ENCODE assay signal across 26 mouse cellular contexts in the genomic region with DNA sequence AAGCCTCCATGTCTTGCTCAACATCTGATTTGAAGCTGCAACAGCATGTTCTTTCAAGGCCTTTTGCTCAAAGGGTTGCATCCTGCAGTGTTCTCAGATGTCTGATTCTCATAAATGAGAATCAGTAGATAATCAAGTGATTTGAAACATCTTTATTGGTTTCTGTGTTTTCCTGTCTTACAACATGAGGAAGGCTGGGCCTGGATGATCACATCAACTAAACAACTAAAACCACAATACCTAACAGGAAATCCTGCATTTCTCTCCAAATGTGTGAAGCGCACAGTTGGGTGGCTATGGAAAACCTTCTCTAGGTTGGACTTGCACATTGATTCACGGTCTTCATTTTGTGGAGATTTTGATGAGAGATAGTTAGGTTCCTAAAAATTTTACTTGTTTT.
DNase-seq lines count a peak whose midpoint lies in the region; ATAC-seq and TF ChIP-seq lines count a peak whose summit lies in the region.
"Had no signal": no experiment of that assay in that cellular context is flagged by ENCODE, and none has a peak within 500 bp of the region (broad histone marks: within the 10 kb centered on the region; RNA-seq: fewer than 3 reads in every experiment).

No protein-coding gene starts in this region.

- H3K79me2 ChIP-seq in macrophage (ENCODE audit: inconsistent target), result no peaks in the 10 kb centered on the region

- no peak overlapping the region for H3K4me3 ChIP-seq in macrophage (ENCODE audit: inconsistent target)
- H3K4me3 ChIP-seq in forebrain, postnatal 0 days (ENCODE audit: low read depth, low read length), result no peak overlapping the region
- H3K4me3 ChIP-seq: embryonic facial prominence, embryonic 15.5 days; erythroblast, embryonic 14.5 days; forebrain, embryonic 10.5 days; heart, embryonic 10.5 days; hindbrain, embryonic 10.5 days had no signal

- peak; percentile 92 for DNase-seq in 416B (ENCODE audit: low read depth)
- peak; percentile 36 for DNase-seq in CD4-positive, CD25-positive, alpha-beta regulatory T cell, adult 2 months (ENCODE audit: low read depth, low spot score)
- DNase-seq in forebrain, postnatal 0 days, result no peak
- DNase-seq in gastrocnemius, postnatal 36 days, result no peak
- no peak for DNase-seq in ovary, postnatal 14 days (ENCODE audit: low spot score)
- DNase-seq in kidney, postnatal 10 days, result no peak
- DNase-seq: adrenal gland, adult 2 months; adrenal gland, postnatal 25 days; cerebellum, adult 18-20 months; cerebellum, postnatal 10 days; embryo, embryonic 11 days; gastrocnemius, postnatal 14 days; heart, adult 18-20 months; heart, postnatal 10 days; kidney, adult 18-20 months had no signal

- no peaks in the 10 kb centered on the region for H3K27me3 ChIP-seq in forebrain, postnatal 0 days (ENCODE audit: insufficient read depth, low read length)
- H3K27me3 ChIP-seq: CH12.LX; embryonic facial prominence, embryonic 15.5 days; Patski had no signal

- no peaks in the 10 kb centered on the region for H3K4me1 ChIP-seq in forebrain, postnatal 0 days (ENCODE audit: insufficient read depth)
- H3K4me1 ChIP-seq: embryonic facial prominence, embryonic 15.5 days; forebrain, embryonic 10.5 days; heart, embryonic 10.5 days; hindbrain, embryonic 10.5 days had no signal

- peak; percentile 80 for ATAC-seq in granulocyte monocyte progenitor cell, adult 5-6 weeks (replicated peaks; ENCODE audit: poor library complexity, severe bottlenecking)
- no peak for ATAC-seq in forebrain, postnatal 0 days
- ATAC-seq: forebrain, embryonic 14.5 days; Patski had no signal

- H3K36me3 ChIP-seq in macrophage (ENCODE audit: inconsistent target), result no peaks in the 10 kb centered on the region
- no peaks in the 10 kb centered on the region for H3K36me3 ChIP-seq in forebrain, postnatal 0 days (ENCODE audit: insufficient read depth)
- H3K36me3 ChIP-seq: embryonic facial prominence, embryonic 15.5 days; forebrain, embryonic 10.5 days; heart, embryonic 10.5 days; hindbrain, embryonic 10.5 days had no signal

- H3K4me2 ChIP-seq in forebrain, postnatal 0 days (ENCODE audit: low read depth), result no peak overlapping the region
- H3K4me2 ChIP-seq: embryonic facial prominence, embryonic 15.5 days; hindbrain, embryonic 14.5 days had no signal

- TF ChIP-seq CTCF in forebrain, postnatal 0 days (IDR thresholded peaks at IDR 0.05; ENCODE audit: low read depth), result no peak

- 19% methylated on average over 2 of the region's 2 CpGs for WGBS in macrophage (ENCODE audit: missing documents)
- WGBS in forebrain, postnatal 0 days, result 90% methylated on average over 2 of the region's 2 CpGs

- no peaks in the 10 kb centered on the region for H3K9me3 ChIP-seq in forebrain, postnatal 0 days (ENCODE audit: low read length)
- H3K9me3 ChIP-seq: embryonic facial prominence, embryonic 15.5 days; forebrain, embryonic 10.5 days; heart, embryonic 10.5 days; hindbrain, embryonic 10.5 days had no signal

- H3K9ac ChIP-seq in forebrain, postnatal 0 days, result no peak overlapping the region
- H3K9ac ChIP-seq: embryonic facial prominence, embryonic 15.5 days; hindbrain, embryonic 14.5 days had no signal

- H3K27ac ChIP-seq in macrophage, result 0 out of 2 replicates have a peak overlapping the region, but pooled peaks have one; percentile 10
- H3K27ac ChIP-seq in forebrain, postnatal 0 days (ENCODE audit: low read depth, low read length), result no peak overlapping the region
- H3K27ac ChIP-seq: embryonic facial prominence, embryonic 15.5 days; forebrain, embryonic 10.5 days; heart, embryonic 10.5 days; hindbrain, embryonic 10.5 days; hindbrain, embryonic 14.5 days had no signal

- intact Hi-C loops in gastrocnemius, postnatal 36 days (cut with DNase I), result no loop called here

Comparison
In these comparisons a context has a peak if more than half of its experiments do, and no peak if none do; other contexts are left out.
1. DNase-seq: peak in 416B (single experiment) and CD4-positive, CD25-positive, alpha-beta regulatory T cell, adult 2 months (single experiment); none in forebrain, postnatal 0 days (single experiment), gastrocnemius, postnatal 36 days (0 of 2), ovary, postnatal 14 days (single experiment) and kidney, postnatal 10 days (single experiment).